ENCODE assay signal across 10 mouse cellular contexts in genomic region chr7:24461376-24462051, GRCm38 (mm10). TPM values are rescaled to one million over a fixed set of nuclear protein-coding genes. Genes with fewer than 3 reads are reported as not detected.
DNase-seq lines count a peak whose midpoint lies in the region; ATAC-seq and TF ChIP-seq lines count a peak whose summit lies in the region.
"Had no signal": no experiment of that assay in that cellular context is flagged by ENCODE, and none has a peak within 500 bp of the region (broad histone marks: within the 10 kb centered on the region; RNA-seq: fewer than 3 reads in every experiment).

No protein-coding gene starts in this region.

- intact Hi-C loops in heart, postnatal 25 days (cut with DNase I): no loop called here

- no peaks in the 10 kb centered on the region for H3K27me3 ChIP-seq in hindbrain, postnatal 0 days (ENCODE audit: insufficient read depth, low read length)

- H3K4me3 ChIP-seq in hindbrain, postnatal 0 days (ENCODE audit: low read length): no peak overlapping the region

- ATAC-seq in monocyte, adult 5-6 weeks (replicated peaks; ENCODE audit: insufficient number of reproducible peaks, low FRiP score, low TSS enrichment, poor library complexity, severe bottlenecking): no peak
- no peak for ATAC-seq in hindbrain, postnatal 0 days

- no peak overlapping the region for H3K27ac ChIP-seq in hindbrain, postnatal 0 days

- H3K4me1 ChIP-seq in hindbrain, postnatal 0 days (ENCODE audit: insufficient read depth, low read length): peaks cover 3% of the 10 kb centered on the region; the same call in 1 of the 2 replicates

- DNase-seq in 3134 (ENCODE audit: extremely low read depth, insufficient read length, low spot score): peak; percentile 68
- peak; percentile 40 for DNase-seq in MN1 (ENCODE audit: low spot score)
- DNase-seq in heart, postnatal 25 days (ENCODE audit: low spot score): peak; percentile 13
- peak; percentile 76 to 85 for DNase-seq in lung, adult 18-20 months
- DNase-seq in urinary bladder, postnatal 10 days (ENCODE audit: low spot score): no peak
- DNase-seq in adipocyte (ENCODE audit: low spot score): no peak
- no peak for DNase-seq in hindbrain, postnatal 0 days (ENCODE audit: low spot score)
- DNase-seq: liver, embryonic 13.5 days had no signal

- no peaks in the 10 kb centered on the region for H3K36me3 ChIP-seq in hindbrain, postnatal 0 days (ENCODE audit: insufficient read depth, low read length)
- H3K36me3 ChIP-seq: hindbrain, embryonic 10.5 days; liver, embryonic 13.5 days had no signal

- WGBS in hindbrain, postnatal 0 days: 60% methylated on average over 14 of the region's 14 CpGs

- no peak overlapping the region for H3K4me2 ChIP-seq in hindbrain, postnatal 0 days (ENCODE audit: low read depth, low read length)

- no peaks in the 10 kb centered on the region for H3K9me3 ChIP-seq in hindbrain, postnatal 0 days (ENCODE audit: low read length)
- H3K9me3 ChIP-seq: hindbrain, embryonic 10.5 days; liver, embryonic 13.5 days had no signal

- TF ChIP-seq CTCF in hindbrain, postnatal 0 days (IDR thresholded peaks at IDR 0.05; ENCODE audit: low read depth): no peak

- H3K9ac ChIP-seq in hindbrain, postnatal 0 days (replicated peaks; ENCODE audit: low read length): no peak overlapping the region

RNA-seq across cellular contexts. Expression of gene Plaur, which starts 0.8 kb away (rescaled TPM):
- total RNA-seq in heart, postnatal 25 days (2021): 1 to 10 TPM; 2.1 to 2.2 TPM
- 286 to 300 TPM (median 297 TPM) in 3 replicates for total RNA-seq in monocyte, adult 5-6 weeks (2017)
- total RNA-seq in hindbrain, postnatal 0 days (2014; rRNA removed): 3.0 and 4.8 TPM in 2 replicates
- 1.3 and 1.4 TPM in 2 replicates for polyA plus RNA-seq in hindbrain, postnatal 0 days (2015; fragmentation: Nextera tagmentation; extraction: Ambion mirVana)

RNA-seq across cellular contexts. Expression of gene Irgc1, which starts 9.4 kb away (rescaled TPM):
- not detected for total RNA-seq in heart, postnatal 25 days (2021)
- 1.7 TPM in 1 of 3 replicates, not detected in the others for total RNA-seq in monocyte, adult 5-6 weeks (2017)
- total RNA-seq in hindbrain, postnatal 0 days (2014; rRNA removed): not detected in 2 replicates
- not detected in 2 replicates for polyA plus RNA-seq in hindbrain, postnatal 0 days (2015; fragmentation: Nextera tagmentation; extraction: Ambion mirVana)
- polyA plus RNA-seq: hindbrain, embryonic 10.5 days; liver, embryonic 13.5 days had no signal

RNA-seq across cellular contexts. Expression of gene Cadm4, which starts 20.3 kb away (rescaled TPM):
- total RNA-seq in heart, postnatal 25 days (2021): 10 to 100 TPM; 13.1 to 13.9 TPM
- not detected in 3 replicates for total RNA-seq in monocyte, adult 5-6 weeks (2017)
- 423 and 447 TPM in 2 replicates for total RNA-seq in hindbrain, postnatal 0 days (2014; rRNA removed)
- polyA plus RNA-seq in hindbrain, postnatal 0 days (2015; fragmentation: Nextera tagmentation; extraction: Ambion mirVana): 97.9 and 101 TPM in 2 replicates

RNA-seq across cellular contexts. Expression of gene Zfp428, which starts 45.3 kb away (rescaled TPM):
- total RNA-seq in heart, postnatal 25 days (2021): 10 to 100 TPM; 15.1 to 15.6 TPM
- total RNA-seq in monocyte, adult 5-6 weeks (2017): 0.95 TPM in 1 of 3 replicates, not detected in the others
- 138 and 152 TPM in 2 replicates for total RNA-seq in hindbrain, postnatal 0 days (2014; rRNA removed)
- polyA plus RNA-seq in hindbrain, postnatal 0 days (2015; fragmentation: Nextera tagmentation; extraction: Ambion mirVana): 219 and 222 TPM in 2 replicates

RNA-seq across cellular contexts. Expression of gene AC161166.1, which starts 50.7 kb away (rescaled TPM):
- not detected for total RNA-seq in heart, postnatal 25 days (2021)
- total RNA-seq in monocyte, adult 5-6 weeks (2017): 1.1 TPM in 1 of 3 replicates, not detected in the others
- not detected in 2 replicates for total RNA-seq in hindbrain, postnatal 0 days (2014; rRNA removed)
- polyA plus RNA-seq in hindbrain, postnatal 0 days (2015; fragmentation: Nextera tagmentation; extraction: Ambion mirVana): 0.19 and 0.55 TPM in 2 replicates
- polyA plus RNA-seq: liver, embryonic 13.5 days had no signal

Comparison
In these comparisons a context has a peak if more than half of its experiments do, and no peak if none do; other contexts are left out.
1. DNase-seq: peak in 3134 (single experiment), MN1 (single experiment), heart, postnatal 25 days (single experiment) and lung, adult 18-20 months (2 of 2); none in urinary bladder, postnatal 10 days (single experiment), adipocyte (single experiment) and hindbrain, postnatal 0 days (single experiment).
2. RNA of gene Plaur, which starts 0.8 kb away (total RNA-seq): 286 to 300 TPM in monocyte, adult 5-6 weeks; 3.0 to 4.8 TPM in hindbrain, postnatal 0 days and 2.1 to 2.2 TPM in heart, postnatal 25 days; every median in the first group is over 10 times any median in the second.
3. RNA of gene Cadm4, which starts 20.3 kb away (total RNA-seq): 423 to 447 TPM in hindbrain, postnatal 0 days; 13.1 to 13.9 TPM in heart, postnatal 25 days and not detected in monocyte, adult 5-6 weeks; every median in the first group is over 10 times any median in the second.